Mouse (Mus musculus): ENCODE measurements around the gene Baz1a. TPM values are rescaled to one million over a fixed set of nuclear protein-coding genes. Genes with fewer than 3 reads are reported as not detected.
A peak's percentile ranks its signal among the peaks of the same experiment; 100 is the strongest.

Baz1a gene
- total and polyA plus RNA-seq, 3 experiments: 41.7 to 95.0 (median 56.0) TPM

- in situ Hi-C loops (cut with MboI; ENCODE audit: low pct_ligation_motif_present, low pct_unique_long_range_greater_than_20kb, low sequenced_read_pairs): no loop called here
- 0 out of 2 replicates have a peak overlapping the region, but pooled peaks have one; percentile 35 for H3K9ac ChIP-seq (ENCODE audit: insufficient read depth, low read depth)
- dilution Hi-C loops (cut with MboI; ENCODE audit: extremely low pct_ligation_motif_present, extremely low pct_unique_long_range_greater_than_20kb, low sequenced_read_pairs): no loop called here
- H3K4me3 ChIP-seq (replicated peaks in 1 of 3; ENCODE audit: low read depth in 2 of 3, low read length in 2 of 3, poor library complexity in 1 of 3): no peak overlapping the region
- no peaks in the 10 kb centered on the region for H3K79me2 ChIP-seq (replicated peaks; ENCODE audit: control insufficient read depth, extremely low read depth, insufficient read depth, poor library complexity, severe bottlenecking)
- peaks cover 7 to 52% of the 10 kb centered on the region in 2 experiments; a peak in 3 of 4 replicates for H3K4me1 ChIP-seq (ENCODE audit: control insufficient read depth in 1 of 2, insufficient read depth in 2 of 2)
- TF ChIP-seq BHLHE40 (IDR thresholded peaks at IDR 0.05; ENCODE audit: low read depth, low read length) (peak; percentile 52), IRF4 (IDR thresholded peaks at IDR 0.05; ENCODE audit: low read depth, low read length) (peak; percentile 86), MAX (IDR thresholded peaks at IDR 0.05; ENCODE audit: low read length) (no peak), JUND (conservative IDR thresholded peaks at IDR 0.05; ENCODE audit: low read depth, low read length) (peak; percentile 75; the same call in 1 of the 2 replicates), JUN (IDR thresholded peaks at IDR 0.05; ENCODE audit: insufficient read depth, low read depth, low read length) (peak; percentile 49; the same call in 1 of the 2 replicates), ETS1 (conservative IDR thresholded peaks at IDR 0.05; ENCODE audit: low read depth, low read length) (peak; percentile 72), EP300 (IDR thresholded peaks at IDR 0.05; ENCODE audit: low read length) (peak; percentile 80), ZMIZ1 (IDR thresholded peaks at IDR 0.05; ENCODE audit: low read depth, low read length) (no peak), CTCF (conservative IDR thresholded peaks at IDR 0.05 in 1 of 2, IDR thresholded peaks at IDR 0.05 in 1 of 2; ENCODE audit: low read depth in 2 of 2, low read length in 2 of 2) (no peak), MEF2A (IDR thresholded peaks at IDR 0.05; ENCODE audit: borderline replicate concordance, low read depth, low read length) (peak; percentile 95)
- peak; percentile 81 for DNase-seq (ENCODE audit: extremely low read depth)
- H3K4me2 ChIP-seq (ENCODE audit: insufficient read depth, low read depth, poor library complexity, severe bottlenecking): peak overlapping the region; percentile 69
- peak overlapping the region; percentile 82 for H3K27ac ChIP-seq (ENCODE audit: insufficient read depth, low read depth)
- no peaks in the 10 kb centered on the region for H3K36me3 ChIP-seq (replicated peaks in 1 of 2; ENCODE audit: control insufficient read depth in 1 of 2, insufficient read depth in 1 of 2, low read length in 1 of 2)
- no peaks in the 10 kb centered on the region for H3K9me3 ChIP-seq (replicated peaks; ENCODE audit: low read length)
- H3K27me3 ChIP-seq (replicated peaks): no peaks in the 10 kb centered on the region
Measured at GRCm38 (mm10) chr12:55016339-55017118, 2.4 kb upstream of the Baz1a start.

DNA sequence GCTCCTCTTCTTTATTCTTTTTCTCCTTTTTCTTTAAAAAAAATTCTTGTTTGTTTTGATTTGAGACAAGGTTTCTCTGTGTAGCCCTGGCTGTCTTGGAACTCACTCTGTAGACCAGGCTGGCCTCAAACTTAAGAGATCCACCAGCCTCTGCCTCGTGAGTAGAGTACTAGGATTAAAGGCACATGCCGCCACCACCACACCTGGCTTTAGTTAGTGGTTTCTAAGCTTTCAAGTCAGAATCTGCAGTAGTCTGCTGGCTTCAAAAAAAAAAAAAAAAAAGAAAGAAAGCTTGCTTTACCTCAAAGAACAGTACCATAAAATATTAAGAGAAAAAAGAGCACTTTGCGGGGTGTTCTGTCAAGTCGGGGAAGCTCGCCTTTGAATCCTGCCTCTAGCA is 1.3 kb upstream of the Baz1a start:
- Histone ChIP-seq H3K27ac (ENCODE audit: insufficient read depth, low read depth) (no peak overlapping the region), H3K4me1 (ENCODE audit: control insufficient read depth in 1 of 2, insufficient read depth in 2 of 2) (peaks cover 7 to 52% of the 10 kb centered on the region in 2 experiments; a peak in 3 of 4 replicates), H3K4me2 (ENCODE audit: insufficient read depth, low read depth, poor library complexity, severe bottlenecking) (no peak overlapping the region), H3K36me3 (replicated peaks in 1 of 2; ENCODE audit: control insufficient read depth in 1 of 2, insufficient read depth in 1 of 2, low read length in 1 of 2) (no peaks in the 10 kb centered on the region), H3K4me3 (replicated peaks in 1 of 3; ENCODE audit: low read depth in 2 of 3, low read length in 2 of 3, poor library complexity in 1 of 3) (no peak overlapping the region), H3K79me2 (replicated peaks; ENCODE audit: control insufficient read depth, extremely low read depth, insufficient read depth, poor library complexity, severe bottlenecking) (no peaks in the 10 kb centered on the region), H3K27me3 (replicated peaks) (no peaks in the 10 kb centered on the region), H3K9me3 (replicated peaks; ENCODE audit: low read length) (no peaks in the 10 kb centered on the region), H3K9ac (ENCODE audit: insufficient read depth, low read depth) (no peak overlapping the region)
- TF ChIP-seq JUN (IDR thresholded peaks at IDR 0.05; ENCODE audit: insufficient read depth, low read depth, low read length) (no peak), ZNF384 (IDR thresholded peaks at IDR 0.05; ENCODE audit: low read depth, low read length) (peak; percentile 73)
- dilution Hi-C loops (cut with MboI; ENCODE audit: extremely low pct_ligation_motif_present, extremely low pct_unique_long_range_greater_than_20kb, low sequenced_read_pairs): no loop called here
- in situ Hi-C loops (cut with MboI; ENCODE audit: low pct_ligation_motif_present, low pct_unique_long_range_greater_than_20kb, low sequenced_read_pairs): no loop called here
- DNase-seq (ENCODE audit: extremely low read depth): no peak

DNA sequence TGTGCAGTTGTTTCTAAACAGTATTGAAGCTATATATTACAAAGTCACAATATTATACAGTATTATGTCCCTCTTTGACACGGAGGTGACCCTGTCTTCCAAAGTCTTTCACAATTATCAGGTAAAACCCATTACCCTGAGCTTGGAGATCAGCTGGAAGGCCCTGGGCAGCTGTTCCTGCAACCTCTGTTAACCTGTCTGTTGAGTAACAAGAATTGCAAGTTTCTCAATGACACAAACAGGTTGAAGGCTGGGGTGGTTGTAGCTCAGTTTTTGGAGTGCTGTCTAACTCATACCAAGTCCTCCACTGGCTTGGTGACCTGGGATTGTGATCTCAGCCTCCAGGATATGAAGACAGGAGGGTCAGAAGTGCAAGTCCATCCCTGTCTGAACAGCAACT is 1.1 kb downstream of the Baz1a start:
- peaks cover 2 to 32% of the 10 kb centered on the region in 2 experiments; a peak in 3 of 4 replicates for H3K4me1 ChIP-seq (ENCODE audit: control insufficient read depth in 1 of 2, insufficient read depth in 2 of 2)
- no peaks in the 10 kb centered on the region for H3K36me3 ChIP-seq (replicated peaks in 1 of 2; ENCODE audit: control insufficient read depth in 1 of 2, insufficient read depth in 1 of 2, low read length in 1 of 2)
- no peak for DNase-seq (ENCODE audit: extremely low read depth)
- no peak overlapping the region for H3K4me2 ChIP-seq (ENCODE audit: insufficient read depth, low read depth, poor library complexity, severe bottlenecking)
- TF ChIP-seq PAX5 (IDR thresholded peaks at IDR 0.05; ENCODE audit: low read length) (no peak), ZKSCAN1 (IDR thresholded peaks at IDR 0.05; ENCODE audit: borderline replicate concordance, low read depth, low read length) (no peak), NELFE (IDR thresholded peaks at IDR 0.05; ENCODE audit: low read depth, low read length) (no peak), MAX (IDR thresholded peaks at IDR 0.05; ENCODE audit: low read length) (no peak), USF1 (IDR thresholded peaks at IDR 0.05; ENCODE audit: low read depth, low read length) (no peak)
- no peak overlapping the region for H3K9ac ChIP-seq (ENCODE audit: insufficient read depth, low read depth)
- no peak overlapping the region for H3K4me3 ChIP-seq (replicated peaks in 1 of 3; ENCODE audit: low read depth in 2 of 3, low read length in 2 of 3, poor library complexity in 1 of 3)
- in situ Hi-C loops (cut with MboI; ENCODE audit: low pct_ligation_motif_present, low pct_unique_long_range_greater_than_20kb, low sequenced_read_pairs): no loop called here
- H3K27me3 ChIP-seq (replicated peaks): no peaks in the 10 kb centered on the region
- no peaks in the 10 kb centered on the region for H3K79me2 ChIP-seq (replicated peaks; ENCODE audit: control insufficient read depth, extremely low read depth, insufficient read depth, poor library complexity, severe bottlenecking)
- H3K27ac ChIP-seq (ENCODE audit: insufficient read depth, low read depth): no peak overlapping the region
- dilution Hi-C loops (cut with MboI; ENCODE audit: extremely low pct_ligation_motif_present, extremely low pct_unique_long_range_greater_than_20kb, low sequenced_read_pairs): no loop called here
- H3K9me3 ChIP-seq (replicated peaks; ENCODE audit: low read length): no peaks in the 10 kb centered on the region
